Mouse (Mus musculus): Measurements from ENCODE around the gene Fam20b. TPM values are rescaled to one million over a fixed set of nuclear protein-coding genes. Genes with fewer than 3 reads are reported as not detected.

Fam20b gene
- polyA plus RNA-seq, 1 experiment from 2014 or later = 17.5 TPM

- Histone ChIP-seq H3K36me3 (replicated peaks) (no peaks in the 10 kb centered on the region), H3K27ac (0 out of 2 replicates have a peak overlapping the region, but pooled peaks have one; percentile 25), H3K9me3 (no peaks in the 10 kb centered on the region), H3K27me3 (ENCODE audit: poor library complexity, severe bottlenecking) (no peaks in the 10 kb centered on the region; the same call in 1 of the 2 replicates), H3K4me1 (peaks cover 38% of the 10 kb centered on the region), H3K4me3 (no peak overlapping the region)
- WGBS = 87% methylated on average over 16 of the region's 16 CpGs
- DNase-seq (ENCODE audit: extremely low spot score, low spot score) = no peak
Observed at GRCm38 (mm10) chr1:156748435-156749005, 29.6 kb upstream of the Fam20b start.

GRCm38 (mm10) chr1:156745188-156745810 is 26.4 kb upstream of the Fam20b start:
- H3K4me3 ChIP-seq = no peak overlapping the region
- peak overlapping the region; percentile 71 for H3K27ac ChIP-seq
- 91% methylated on average over 7 of the region's 7 CpGs for WGBS
- H3K27me3 ChIP-seq (ENCODE audit: poor library complexity, severe bottlenecking) = no peaks in the 10 kb centered on the region
- no peaks in the 10 kb centered on the region for H3K9me3 ChIP-seq
- DNase-seq (ENCODE audit: extremely low spot score, low spot score) = no peak
- peaks cover 13% of the 10 kb centered on the region for H3K4me1 ChIP-seq
- H3K36me3 ChIP-seq (replicated peaks) = no peaks in the 10 kb centered on the region

- no peak overlapping the region for H3K4me3 ChIP-seq
- H3K4me1 ChIP-seq = 0 out of 2 replicates have a peak, but pooled peaks cover 4% of the 10 kb centered on the region
- H3K27me3 ChIP-seq (ENCODE audit: poor library complexity, severe bottlenecking) = no peaks in the 10 kb centered on the region
- no peak overlapping the region for H3K27ac ChIP-seq
- 71% methylated on average over 11 of the region's 11 CpGs for WGBS
- DNase-seq (ENCODE audit: extremely low spot score, low spot score) = peak; percentile 68
- no peaks in the 10 kb centered on the region for H3K36me3 ChIP-seq (replicated peaks)
- no peaks in the 10 kb centered on the region for H3K9me3 ChIP-seq
Observed at GRCm38 (mm10) chr1:156741482-156742411, 22.9 kb upstream of the Fam20b start.

GRCm38 (mm10) chr1:156735788-156736187 is 16.9 kb upstream of the Fam20b start:
- no peak for DNase-seq (ENCODE audit: extremely low spot score, low spot score)
- Histone ChIP-seq H3K4me3 (no peak overlapping the region), H3K27me3 (ENCODE audit: poor library complexity, severe bottlenecking) (no peaks in the 10 kb centered on the region), H3K4me1 (no peaks in the 10 kb centered on the region), H3K27ac (no peak overlapping the region), H3K36me3 (replicated peaks) (no peaks in the 10 kb centered on the region), H3K9me3 (no peaks in the 10 kb centered on the region)
- WGBS = 83% methylated on average over 2 of the region's 2 CpGs

GRCm38 (mm10) chr1:156734019-156734418 is 15.1 kb upstream of the Fam20b start:
- H3K27ac ChIP-seq = no peak overlapping the region
- no peaks in the 10 kb centered on the region for H3K9me3 ChIP-seq
- H3K4me3 ChIP-seq = no peak overlapping the region
- no peaks in the 10 kb centered on the region for H3K4me1 ChIP-seq
- no peaks in the 10 kb centered on the region for H3K36me3 ChIP-seq (replicated peaks)
- no peaks in the 10 kb centered on the region for H3K27me3 ChIP-seq (ENCODE audit: poor library complexity, severe bottlenecking)
- 76% methylated on average over 3 of the region's 3 CpGs for WGBS
- DNase-seq (ENCODE audit: extremely low spot score, low spot score) = no peak

- Histone ChIP-seq H3K27ac (no peak overlapping the region), H3K36me3 (replicated peaks) (no peaks in the 10 kb centered on the region), H3K27me3 (ENCODE audit: poor library complexity, severe bottlenecking) (no peaks in the 10 kb centered on the region), H3K4me1 (no peaks in the 10 kb centered on the region), H3K4me3 (no peak overlapping the region), H3K9me3 (no peaks in the 10 kb centered on the region)
- no peak for DNase-seq (ENCODE audit: extremely low spot score, low spot score)
- 93% methylated on average over 9 of the region's 9 CpGs for WGBS
Observed at GRCm38 (mm10) chr1:156733559-156733958, 14.7 kb upstream of the Fam20b start.

GRCm38 (mm10) chr1:156732996-156733395 is 14.1 kb upstream of the Fam20b start:
- Histone ChIP-seq H3K4me1 (no peaks in the 10 kb centered on the region), H3K27ac (no peak overlapping the region)
- WGBS = 93% methylated on average over 5 of the region's 5 CpGs

GRCm38 (mm10) chr1:156730802-156731201 is 11.9 kb upstream of the Fam20b start:
- H3K27me3 ChIP-seq (ENCODE audit: poor library complexity, severe bottlenecking) = no peaks in the 10 kb centered on the region
- H3K36me3 ChIP-seq (replicated peaks) = no peaks in the 10 kb centered on the region
- H3K4me3 ChIP-seq = no peak overlapping the region
- H3K27ac ChIP-seq = no peak overlapping the region
- no peak for DNase-seq (ENCODE audit: extremely low spot score, low spot score)
- WGBS = 65% methylated on average over 9 of the region's 9 CpGs
- no peaks in the 10 kb centered on the region for H3K9me3 ChIP-seq
- no peaks in the 10 kb centered on the region for H3K4me1 ChIP-seq

More at GRCm38 (mm10) chr1:156732996-156733395, 14.1 kb upstream of the Fam20b start:
- H3K9me3 ChIP-seq = no peaks in the 10 kb centered on the region
- DNase-seq (ENCODE audit: extremely low spot score, low spot score) = no peak
- H3K36me3 ChIP-seq (replicated peaks) = no peaks in the 10 kb centered on the region
- no peaks in the 10 kb centered on the region for H3K27me3 ChIP-seq (ENCODE audit: poor library complexity, severe bottlenecking)
- H3K4me3 ChIP-seq = no peak overlapping the region

- Histone ChIP-seq H3K27me3 (ENCODE audit: poor library complexity, severe bottlenecking) (no peaks in the 10 kb centered on the region), H3K4me1 (no peaks in the 10 kb centered on the region), H3K4me3 (no peak overlapping the region), H3K36me3 (replicated peaks) (no peaks in the 10 kb centered on the region), H3K9me3 (no peaks in the 10 kb centered on the region), H3K27ac (no peak overlapping the region)
- DNase-seq (ENCODE audit: extremely low spot score, low spot score) = no peak
- WGBS = 88% methylated on average over 14 of the region's 14 CpGs
Observed at GRCm38 (mm10) chr1:156727234-156728108, 8.6 kb upstream of the Fam20b start.

GRCm38 (mm10) chr1:156722089-156722488 is 3.2 kb upstream of the Fam20b start:
- H3K36me3 ChIP-seq (replicated peaks) = no peaks in the 10 kb centered on the region
- H3K4me1 ChIP-seq = peaks cover 28% of the 10 kb centered on the region
- H3K9me3 ChIP-seq = no peaks in the 10 kb centered on the region
- H3K27ac ChIP-seq = no peak overlapping the region
- peaks cover 21% of the 10 kb centered on the region for H3K27me3 ChIP-seq (ENCODE audit: poor library complexity, severe bottlenecking)
- no peak overlapping the region for H3K4me3 ChIP-seq
- DNase-seq (ENCODE audit: extremely low spot score, low spot score) = no peak
- WGBS = 65% methylated on average over 6 of the region's 6 CpGs

- H3K4me3 ChIP-seq = no peak overlapping the region
- H3K4me1 ChIP-seq = peaks cover 28% of the 10 kb centered on the region
- no peak overlapping the region for H3K27ac ChIP-seq
- H3K27me3 ChIP-seq (ENCODE audit: poor library complexity, severe bottlenecking) = peaks cover 21% of the 10 kb centered on the region
- WGBS = 55% methylated on average over 4 of the region's 4 CpGs
- peaks cover 7% of the 10 kb centered on the region; the same call in 1 of the 2 replicates for H3K36me3 ChIP-seq (replicated peaks)
- no peaks in the 10 kb centered on the region for H3K9me3 ChIP-seq
- DNase-seq (ENCODE audit: extremely low spot score, low spot score) = no peak
Observed at GRCm38 (mm10) chr1:156720046-156720445, 1.2 kb upstream of the Fam20b start.

All from forebrain, embryonic 10.5 days (tissue).